Mouse (Mus musculus) C2C12 (cell line): ENCODE results near the gene Mib2. TPM values are rescaled to one million over a fixed set of nuclear protein-coding genes. Genes with fewer than 3 reads are reported as not detected.
A peak's percentile ranks its signal among the peaks of the same experiment; 100 is the strongest.

Experiments used
- H3K27me3 ChIP-seq: one replicate; pipeline ENCODE4 v1.6.1; 2011; ENCODE audit not compliant: control insufficient read depth, insufficient read depth, insufficient read length
- H3K36me3 ChIP-seq: one replicate; pipeline ENCODE4 v1.6.1; 2011; ENCODE audit not compliant: control insufficient read depth, insufficient read depth
- H3K4me3 ChIP-seq: one replicate; pipeline ENCODE4 v1.5.1; 2011; ENCODE audit warnings: mild to moderate bottlenecking, control low read depth; ENCODE audit not compliant: poor library complexity, insufficient read depth, severe bottlenecking
- H3K79me2 ChIP-seq: one replicate; pipeline ENCODE4 v1.6.1; 2011; ENCODE audit not compliant: control insufficient read depth, insufficient read depth
- H3K79me3 ChIP-seq: one replicate; pipeline ENCODE4 v1.6.1; 2011; ENCODE audit warnings: low read depth, control low read depth
- H3ac ChIP-seq: one replicate; pipeline ENCODE3; 2011; ENCODE audit warnings: low read depth; ENCODE audit not compliant: control insufficient read depth, insufficient read length
- CEBPB ChIP-seq: IDR thresholded peaks from one replicate; pipeline ENCODE4 v1.6.1; 2011; ENCODE audit warnings: low read depth, mild to moderate bottlenecking, control low read depth, moderate library complexity
- CTCF ChIP-seq: IDR thresholded peaks from one replicate; pipeline ENCODE4 v1.5.1; 2011; ENCODE audit not compliant: control insufficient read depth, insufficient read depth, insufficient read length
- FOSL1 ChIP-seq: IDR thresholded peaks from one replicate; pipeline ENCODE4 v1.8.0; 2011; ENCODE audit warnings: mild to moderate bottlenecking, low read length; ENCODE audit not compliant: poor library complexity, insufficient read depth, severe bottlenecking
- MAX ChIP-seq: IDR thresholded peaks from one replicate; pipeline ENCODE4 v1.6.1; 2011; ENCODE audit warnings: mild to moderate bottlenecking, control low read depth
- MYOD1 ChIP-seq: IDR thresholded peaks from one replicate; pipeline ENCODE4 v1.6.1; 2011; ENCODE audit warnings: low read depth; ENCODE audit not compliant: control insufficient read depth, insufficient read length
- MYOG ChIP-seq: IDR thresholded peaks from one replicate; pipeline ENCODE4 v1.6.1; 2011; ENCODE audit not compliant: control insufficient read depth, insufficient read length; ENCODE audit errors: extremely low read depth
- USF1 ChIP-seq: IDR thresholded peaks from one replicate; pipeline ENCODE4 v1.6.1; 2011; ENCODE audit warnings: low read depth, mild to moderate bottlenecking, control low read depth, moderate library complexity
- polyA plus RNA-seq: library from polyadenylated mRNA; unstranded; fragments of >200 nt; fragmentation: generic; extraction: Trizol; gene quantifications from one replicate; pipeline ENCODE4 v1.2.1, GENCODE M21; 2012; ENCODE audit warnings: missing spikeins

The Mib2 gene
- polyA plus RNA-seq, 1 experiment, result 16.2 TPM

DNA sequence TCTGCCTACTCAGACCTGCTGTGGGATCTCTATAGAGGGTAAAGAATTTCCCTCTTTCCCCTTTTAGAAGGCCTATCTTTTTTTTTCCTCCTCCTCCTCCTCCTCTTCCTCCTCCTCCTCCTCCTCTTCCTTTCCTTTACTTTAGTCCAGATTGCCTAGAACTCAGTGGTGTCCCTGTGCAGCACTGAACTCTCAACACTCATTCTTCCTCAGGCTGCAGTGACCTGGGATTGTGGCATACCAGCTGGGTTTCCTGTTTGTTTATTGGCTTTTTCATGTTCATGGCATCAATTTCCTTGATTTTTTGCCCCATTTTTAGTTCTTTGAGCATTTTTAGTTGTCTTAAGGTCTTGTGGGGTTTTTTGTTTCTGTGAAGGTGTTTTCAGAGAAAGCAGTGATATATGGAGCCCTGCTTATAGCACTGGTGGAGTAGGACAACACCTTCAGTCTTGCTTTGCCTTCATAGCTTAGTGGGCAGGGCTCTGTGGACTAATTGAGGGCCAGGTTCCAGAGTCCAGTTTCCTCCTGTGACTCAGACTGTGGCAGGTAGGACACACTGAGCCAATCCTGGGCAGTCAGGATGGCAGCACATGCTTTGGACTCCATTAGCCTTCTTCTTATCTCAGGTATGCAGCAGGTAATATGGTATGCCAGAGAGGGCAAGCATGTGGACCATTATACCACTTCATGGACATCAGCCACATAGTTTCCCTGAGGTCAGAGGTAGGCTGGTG lies 33.1 kb downstream of the Mib2 start:
- Histone ChIP-seq H3K4me3 (no peak overlapping the region), H3K79me2 (no peaks in the 10 kb centered on the region), H3K36me3 (peaks cover 86% of the 10 kb centered on the region), H3K27me3 (no peaks in the 10 kb centered on the region), H3ac (no peak overlapping the region), H3K79me3 (no peaks in the 10 kb centered on the region)
- TF ChIP-seq CTCF (no peak), MYOG (no peak), CEBPB (no peak), MAX (no peak), MYOD1 (no peak), USF1 (no peak), FOSL1 (no peak)

DNA sequence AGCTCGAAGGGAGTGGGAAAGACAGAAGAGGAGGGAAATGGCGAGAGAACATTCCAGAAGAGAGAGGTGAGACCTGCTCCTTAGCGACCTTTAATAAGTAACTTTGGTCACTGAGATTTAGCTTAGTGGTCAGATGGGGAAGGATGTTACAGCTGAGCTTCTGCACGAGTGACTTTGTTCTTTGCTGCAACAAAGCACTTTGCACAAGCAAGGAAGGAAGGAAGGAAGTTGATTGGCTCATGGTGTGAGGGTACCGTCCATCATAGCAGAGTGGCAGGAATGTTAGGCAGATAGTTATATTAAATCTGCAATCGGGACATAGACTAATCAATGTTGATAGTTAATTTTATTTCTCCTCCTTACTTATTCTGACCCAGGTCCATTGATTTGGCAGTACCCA lies 38.7 kb downstream of the Mib2 start:
- Histone ChIP-seq H3K27me3 (no peaks in the 10 kb centered on the region), H3K36me3 (peaks cover 73% of the 10 kb centered on the region), H3K79me3 (peaks cover 16% of the 10 kb centered on the region), H3ac (no peak overlapping the region), H3K4me3 (no peak overlapping the region), H3K79me2 (peaks cover 30% of the 10 kb centered on the region)
- TF ChIP-seq MYOD1, result no peak

DNA sequence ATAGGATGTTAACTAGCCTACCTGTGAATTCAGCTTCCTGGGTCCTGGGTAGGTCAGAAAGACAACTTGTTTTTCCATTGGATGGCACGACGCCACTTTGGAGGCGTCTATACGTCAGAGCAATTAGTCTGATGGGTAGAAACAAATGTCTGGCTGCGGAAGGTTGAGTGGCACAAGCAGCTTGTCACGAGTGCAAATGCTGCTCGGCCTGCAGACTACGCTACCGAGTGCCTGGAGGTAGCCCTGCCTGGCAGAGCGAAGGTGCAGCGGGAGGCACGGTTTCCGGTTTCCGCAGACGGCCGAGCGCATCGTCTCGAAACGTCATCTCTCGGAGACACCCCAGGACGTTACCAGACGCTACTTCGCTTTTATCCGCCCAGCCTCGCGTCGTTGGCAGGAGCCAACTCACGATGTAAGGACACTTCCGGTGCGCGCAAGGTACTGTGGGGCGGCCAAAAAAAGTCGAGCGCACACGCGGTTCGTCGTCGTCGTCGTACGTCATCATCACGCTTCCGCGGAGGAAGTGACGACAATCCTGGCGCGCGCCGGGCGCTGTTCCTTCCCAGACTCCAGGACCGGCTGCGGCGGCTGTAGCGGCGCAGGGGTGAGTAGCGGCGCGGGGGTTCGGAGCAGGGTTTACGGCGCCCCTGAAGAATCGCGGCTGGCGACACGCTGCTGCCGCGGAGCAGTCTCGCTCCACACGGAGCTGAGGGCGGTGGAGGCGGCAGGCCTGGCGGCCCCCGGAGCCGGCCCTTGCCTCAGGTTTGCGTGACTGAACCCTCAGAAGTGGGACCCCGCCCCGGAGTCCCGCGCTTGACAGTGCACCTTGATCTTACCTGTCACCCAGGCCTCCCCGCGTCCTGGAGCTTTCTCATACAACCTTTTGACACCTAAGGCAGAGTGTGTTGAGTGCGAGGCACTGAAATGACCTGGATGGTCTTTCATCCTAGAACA lies 44.4 kb downstream of the Mib2 start, which contains the start of gene Cdk11b:
TSS of gene Cdk11b (plus strand) at position 517 of the 954 bp plus-strand sequence.
- peaks cover 25% of the 10 kb centered on the region for H3K79me3 ChIP-seq
- H3K27me3 ChIP-seq, result no peaks in the 10 kb centered on the region
- H3ac ChIP-seq, result peak within 1 kb of the TSS; percentile 78
- TF ChIP-seq MAX (peak; percentile 56), USF1 (no peak)
- H3K36me3 ChIP-seq, result peaks cover 39% of the 10 kb centered on the region
- H3K79me2 ChIP-seq, result peaks cover 59% of the 10 kb centered on the region
- H3K4me3 ChIP-seq, result peak within 1 kb of the TSS; percentile 91

DNA sequence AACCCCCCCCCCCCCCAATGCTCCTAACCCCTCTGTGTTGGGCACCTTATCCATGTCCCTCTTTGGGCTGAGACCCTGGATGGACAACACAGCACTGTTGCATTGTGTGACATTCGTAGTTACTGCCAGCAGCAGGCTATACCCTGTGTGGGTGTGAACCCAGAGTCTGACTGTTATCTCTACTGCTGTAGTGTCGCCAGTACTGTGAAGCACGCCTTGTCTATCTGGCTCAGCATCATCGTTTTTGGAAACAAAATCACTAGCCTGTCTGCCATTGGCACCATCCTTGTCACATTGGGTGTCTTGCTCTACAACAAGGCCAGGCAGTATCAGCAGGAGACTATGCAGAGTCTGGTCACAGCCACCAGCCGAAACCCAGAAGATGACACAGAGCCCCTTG lies 50.7 kb downstream of the Mib2 start:
- H3ac ChIP-seq, result no peak overlapping the region
- peaks cover 2% of the 10 kb centered on the region for H3K79me3 ChIP-seq
- peaks cover 14% of the 10 kb centered on the region for H3K79me2 ChIP-seq
- H3K4me3 ChIP-seq, result no peak overlapping the region
- H3K27me3 ChIP-seq, result no peaks in the 10 kb centered on the region
- peaks cover 70% of the 10 kb centered on the region for H3K36me3 ChIP-seq
- TF ChIP-seq MAX, result no peak
- no peak for TF ChIP-seq MYOG
- TF ChIP-seq MYOD1, result no peak
- no peak for TF ChIP-seq USF1
- TF ChIP-seq CTCF, result no peak
- no peak for TF ChIP-seq FOSL1
- TF ChIP-seq CEBPB, result no peak

DNA sequence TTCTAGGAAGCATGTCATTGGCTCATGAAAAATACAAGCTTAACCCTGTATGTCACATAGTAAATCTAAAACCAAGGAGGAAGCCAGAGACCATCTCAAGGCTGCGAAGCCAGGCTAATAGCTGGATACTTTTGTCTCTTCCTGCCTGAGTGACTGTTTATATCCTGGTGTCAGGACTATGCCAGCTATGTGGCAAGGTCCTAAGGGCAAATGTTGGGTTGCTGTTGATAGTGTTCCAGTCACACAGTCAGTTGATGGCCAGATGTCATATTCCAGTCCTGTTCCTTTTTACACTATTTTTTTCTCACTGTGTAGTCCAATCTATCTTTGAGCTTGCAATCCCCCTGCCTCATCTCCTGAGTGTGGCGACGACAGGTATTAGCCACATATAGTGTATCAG lies 55.7 kb downstream of the Mib2 start:
- Histone ChIP-seq H3K4me3 (no peak overlapping the region), H3K79me3 (no peaks in the 10 kb centered on the region), H3K79me2 (no peaks in the 10 kb centered on the region), H3K27me3 (no peaks in the 10 kb centered on the region), H3K36me3 (peaks cover 69% of the 10 kb centered on the region), H3ac (no peak overlapping the region)
- TF ChIP-seq USF1, result no peak
- no peak for TF ChIP-seq MAX
- no peak for TF ChIP-seq MYOG
- no peak for TF ChIP-seq CTCF
- TF ChIP-seq FOSL1, result no peak
- TF ChIP-seq MYOD1, result no peak
- TF ChIP-seq CEBPB, result no peak

DNA sequence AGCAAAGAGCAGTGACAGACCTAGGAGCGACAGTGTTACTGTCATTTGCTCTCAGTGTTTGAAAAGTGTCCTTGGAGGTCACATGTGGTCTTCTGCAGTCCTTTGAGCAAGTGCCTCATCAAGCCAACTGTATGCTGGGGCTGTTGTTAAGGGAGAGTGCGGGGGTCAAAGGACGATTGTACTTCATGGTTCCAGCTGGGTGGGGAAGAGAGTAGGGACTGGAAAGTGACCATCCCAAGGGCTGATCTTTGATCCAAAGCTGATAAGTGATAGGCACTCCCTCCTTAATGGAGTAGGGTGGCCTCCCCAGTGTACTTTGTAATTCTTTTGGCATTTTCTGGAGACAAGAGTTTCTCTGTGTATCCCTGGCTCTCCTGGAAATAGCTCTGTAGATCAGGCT lies 57.1 kb downstream of the Mib2 start:
- Histone ChIP-seq H3K79me2 (peaks cover 14% of the 10 kb centered on the region), H3ac (no peak overlapping the region), H3K4me3 (no peak overlapping the region), H3K27me3 (no peaks in the 10 kb centered on the region), H3K79me3 (peaks cover 7% of the 10 kb centered on the region), H3K36me3 (peaks cover 55% of the 10 kb centered on the region)
- TF ChIP-seq CTCF (no peak), MAX (no peak), MYOG (no peak), USF1 (no peak), FOSL1 (no peak), MYOD1 (no peak), CEBPB (no peak)
